Mouse (Mus musculus): ENCODE data around the gene Cenpj.

Cenpj gene

DNA sequence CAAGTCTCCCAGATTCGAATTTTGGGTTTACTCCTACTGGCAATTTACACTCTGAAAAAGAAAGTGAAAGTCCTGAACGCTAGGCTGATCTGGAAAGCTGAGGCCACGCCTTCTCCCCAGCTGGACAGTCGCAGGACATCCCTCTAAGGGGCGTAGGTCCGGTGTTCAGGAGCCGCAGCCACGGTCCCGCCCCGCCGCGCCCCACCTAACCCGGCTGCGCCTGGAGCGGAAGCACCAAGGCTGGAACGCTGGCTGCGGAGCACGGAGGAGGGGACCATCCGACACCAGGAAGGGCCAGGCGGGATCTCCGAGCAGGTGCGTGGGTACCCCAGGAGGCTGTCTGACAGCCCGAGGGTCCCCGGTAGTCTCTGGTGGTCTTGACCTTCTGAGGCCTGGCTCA is at the start of gene Cenpj, which contains the start of gene Parp4:
Gene Cenpj, minus strand, starts transcription at position 10 of the 400 bp plus-strand sequence.
Gene Parp4, plus strand, starts transcription at position 204 of the 400 bp plus-strand sequence.
- peak; percentile 92 for DNase-seq (ENCODE audit: low read depth, low spot score)

DNA sequence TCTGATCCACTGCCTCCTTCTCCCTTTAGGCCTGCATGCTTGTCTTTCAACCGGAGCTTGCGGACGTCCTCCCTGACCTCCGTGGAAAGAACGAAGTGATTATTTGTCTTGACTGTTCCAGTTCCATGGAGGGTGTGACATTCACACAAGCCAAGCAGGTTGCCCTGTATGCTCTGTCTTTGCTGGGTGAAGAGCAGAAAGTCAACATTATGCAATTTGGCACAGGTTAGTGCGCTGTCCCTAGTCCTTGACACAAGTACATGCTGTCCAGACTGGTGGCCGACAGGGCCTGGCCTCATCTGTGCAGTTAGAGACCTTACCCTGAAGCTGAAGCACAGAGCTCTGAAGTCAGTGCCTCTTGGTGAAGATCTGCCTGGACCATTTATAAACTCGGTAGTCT is 45.2 kb upstream of the Cenpj start:
- no peak for DNase-seq (ENCODE audit: low read depth, low spot score)

DNA sequence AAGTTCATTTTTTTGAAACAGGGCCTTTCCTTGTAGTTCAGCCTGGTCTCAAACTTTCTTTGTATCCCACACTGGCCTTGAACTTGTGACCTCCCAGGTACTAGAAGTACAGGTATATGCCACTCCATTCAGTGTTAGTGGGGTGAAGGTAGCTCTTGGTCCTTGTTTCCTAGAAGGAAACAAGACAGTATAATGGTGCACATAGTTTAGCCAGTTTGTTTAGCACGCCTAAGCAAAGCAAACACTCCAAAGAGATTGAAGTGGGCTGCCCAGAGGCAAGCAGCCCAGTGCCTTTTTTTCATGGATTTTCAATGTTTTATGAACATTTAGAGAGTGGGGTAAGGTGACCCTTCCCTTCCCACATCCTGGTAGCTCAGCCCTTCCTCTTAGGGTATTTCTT is 42.2 kb upstream of the Cenpj start:
- no peak for DNase-seq (ENCODE audit: low read depth, low spot score)

- DNase-seq (ENCODE audit: low read depth, low spot score), result peak; percentile 66
Observed at GRCm38 (mm10) chr14:56613212-56613611, 38.0 kb upstream of the Cenpj start.

DNA sequence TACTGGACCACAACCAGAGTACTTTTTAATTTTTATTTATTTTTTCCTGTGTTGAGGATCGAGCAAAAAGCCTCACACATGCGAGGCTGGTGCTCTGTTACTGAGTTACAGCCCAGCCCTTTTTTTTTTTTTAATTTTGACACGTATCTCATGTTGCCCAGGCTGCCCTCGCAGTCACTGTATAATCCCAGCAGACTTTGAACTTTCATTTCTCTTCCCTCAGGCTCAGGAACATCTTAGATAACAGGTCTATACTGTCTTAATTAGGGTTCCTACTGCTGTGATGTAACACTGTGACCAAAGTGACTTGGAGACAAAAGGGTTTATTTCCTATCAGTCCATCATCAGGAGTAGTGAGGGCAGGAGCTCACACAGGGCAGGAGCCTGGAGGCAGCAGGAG is 29.9 kb upstream of the Cenpj start:
- DNase-seq (ENCODE audit: low read depth, low spot score), result no peak

DNA sequence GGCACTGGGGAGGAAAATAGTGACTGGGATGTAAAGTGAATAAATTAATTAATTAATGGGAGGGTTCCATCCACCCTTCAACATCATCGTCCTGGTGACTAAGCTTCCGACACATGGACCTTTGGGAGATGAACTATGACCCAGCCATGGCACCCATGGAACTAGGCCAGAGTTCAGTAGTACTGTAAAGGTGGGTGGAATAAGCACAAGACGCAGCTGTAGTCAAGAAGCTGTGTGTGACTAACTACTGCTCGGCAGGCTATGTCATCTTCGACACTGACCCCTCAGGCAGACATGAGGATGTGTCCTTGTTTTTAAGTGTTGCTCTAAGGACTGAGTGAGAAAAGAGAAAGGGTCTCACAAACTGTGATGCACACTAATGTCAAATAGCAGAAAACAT is 29.2 kb upstream of the Cenpj start:
- DNase-seq (ENCODE audit: low read depth, low spot score), result no peak

- no peak for DNase-seq (ENCODE audit: low read depth, low spot score)
Observed at GRCm38 (mm10) chr14:56602069-56602468, 26.8 kb upstream of the Cenpj start.

DNA sequence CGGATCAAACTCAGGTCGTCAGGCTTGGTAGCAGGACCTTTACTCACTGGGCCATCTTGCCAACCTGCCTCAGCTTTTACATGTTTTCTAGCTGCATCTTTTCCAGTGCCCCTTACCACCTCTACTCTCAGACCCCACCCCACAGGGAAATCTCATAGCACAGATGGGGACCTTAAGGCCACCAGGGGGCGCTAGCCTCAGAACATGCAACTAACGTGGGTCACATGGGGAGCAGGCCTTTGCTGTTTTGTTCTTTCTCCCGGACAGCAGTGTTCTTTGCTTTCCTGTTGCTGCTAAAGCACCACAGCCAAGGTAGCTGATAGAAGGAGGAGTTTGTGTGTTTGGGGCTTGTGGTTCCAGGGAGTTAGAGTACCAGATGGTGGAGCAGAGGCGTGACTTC is 23.5 kb upstream of the Cenpj start:
- peak; percentile 66 for DNase-seq (ENCODE audit: low read depth, low spot score)

- DNase-seq (ENCODE audit: low read depth, low spot score), result no peak
Observed at GRCm38 (mm10) chr14:56594811-56595210, 19.6 kb upstream of the Cenpj start.

- DNase-seq (ENCODE audit: low read depth, low spot score), result no peak
Observed at GRCm38 (mm10) chr14:56592191-56592590, 17.0 kb upstream of the Cenpj start.

- no peak for DNase-seq (ENCODE audit: low read depth, low spot score)
Observed at GRCm38 (mm10) chr14:56582294-56582693, 7.1 kb upstream of the Cenpj start.

- DNase-seq (ENCODE audit: low read depth, low spot score), result peak; percentile 87
Observed at GRCm38 (mm10) chr14:56581117-56581516, 5.9 kb upstream of the Cenpj start.

DNA sequence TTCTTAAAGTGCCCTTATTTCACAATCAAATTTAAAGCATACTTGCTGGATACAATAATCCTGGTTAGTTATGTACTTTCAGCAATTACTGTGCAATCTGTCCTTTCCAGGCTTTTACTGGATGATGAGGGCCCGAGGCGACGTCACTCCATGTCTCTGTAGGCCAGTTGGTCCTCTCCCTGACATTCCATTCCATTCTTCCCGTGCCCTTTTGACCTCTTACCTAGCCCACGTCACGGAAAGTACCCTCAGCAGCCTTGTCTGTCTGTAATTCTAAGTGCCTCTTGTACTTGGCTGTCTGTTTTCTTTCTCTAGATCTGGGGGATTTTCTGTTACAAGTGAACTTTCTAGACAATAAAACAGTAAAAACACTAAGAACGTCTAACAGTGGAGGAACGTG is 3.8 kb upstream of the Cenpj start:
- no peak for DNase-seq (ENCODE audit: low read depth, low spot score)

DNA sequence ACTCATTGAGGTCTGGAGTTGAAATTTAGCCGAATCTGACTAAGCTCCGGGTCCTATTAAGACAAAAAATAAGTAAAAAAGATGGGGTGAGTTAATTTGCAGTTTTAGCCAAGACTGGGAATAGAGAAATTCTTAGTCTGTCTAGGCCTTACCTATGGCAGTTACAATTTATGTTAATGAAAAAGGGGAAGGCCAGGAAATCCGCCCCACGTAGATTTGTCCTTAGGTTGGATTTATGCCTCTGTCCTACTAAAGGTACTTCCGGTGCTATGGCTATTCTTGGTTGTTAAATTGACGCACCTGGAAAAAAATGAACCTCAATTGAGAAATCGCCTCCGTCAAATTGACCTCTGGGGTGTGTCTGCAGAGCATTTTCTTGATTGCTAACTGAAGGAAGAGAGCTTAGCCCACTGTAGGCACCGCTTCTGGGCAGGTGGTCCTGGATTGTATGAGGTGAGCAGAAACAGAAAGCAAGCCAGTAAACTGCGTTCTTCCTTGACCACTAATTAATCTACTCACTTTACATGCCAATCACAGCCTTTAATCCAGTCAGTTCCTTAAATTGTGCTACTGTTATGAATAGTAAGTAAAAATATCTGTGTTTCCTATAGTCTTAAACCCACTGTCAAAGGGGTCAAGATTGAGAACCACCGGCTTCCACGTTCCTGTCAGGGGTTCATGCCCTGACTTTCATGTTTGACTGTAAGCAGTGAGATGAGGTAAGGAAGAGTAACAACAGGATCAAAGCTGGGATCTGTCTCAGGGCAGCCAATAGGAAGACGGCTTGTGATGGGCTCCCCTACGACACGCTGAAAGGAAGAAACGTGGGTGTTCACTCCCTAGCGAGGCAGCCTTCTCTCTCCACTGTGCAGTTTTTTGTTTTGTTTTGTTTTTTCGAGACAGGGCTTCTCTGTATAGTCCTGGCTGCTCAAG is 1.0 kb upstream of the Cenpj start:
- DNase-seq (ENCODE audit: low read depth, low spot score), result peak; percentile 61

GRCm38 (mm10) chr14:56572546-56572945 is 2.7 kb downstream of the Cenpj start:
- no peak for DNase-seq (ENCODE audit: low read depth, low spot score)

DNA sequence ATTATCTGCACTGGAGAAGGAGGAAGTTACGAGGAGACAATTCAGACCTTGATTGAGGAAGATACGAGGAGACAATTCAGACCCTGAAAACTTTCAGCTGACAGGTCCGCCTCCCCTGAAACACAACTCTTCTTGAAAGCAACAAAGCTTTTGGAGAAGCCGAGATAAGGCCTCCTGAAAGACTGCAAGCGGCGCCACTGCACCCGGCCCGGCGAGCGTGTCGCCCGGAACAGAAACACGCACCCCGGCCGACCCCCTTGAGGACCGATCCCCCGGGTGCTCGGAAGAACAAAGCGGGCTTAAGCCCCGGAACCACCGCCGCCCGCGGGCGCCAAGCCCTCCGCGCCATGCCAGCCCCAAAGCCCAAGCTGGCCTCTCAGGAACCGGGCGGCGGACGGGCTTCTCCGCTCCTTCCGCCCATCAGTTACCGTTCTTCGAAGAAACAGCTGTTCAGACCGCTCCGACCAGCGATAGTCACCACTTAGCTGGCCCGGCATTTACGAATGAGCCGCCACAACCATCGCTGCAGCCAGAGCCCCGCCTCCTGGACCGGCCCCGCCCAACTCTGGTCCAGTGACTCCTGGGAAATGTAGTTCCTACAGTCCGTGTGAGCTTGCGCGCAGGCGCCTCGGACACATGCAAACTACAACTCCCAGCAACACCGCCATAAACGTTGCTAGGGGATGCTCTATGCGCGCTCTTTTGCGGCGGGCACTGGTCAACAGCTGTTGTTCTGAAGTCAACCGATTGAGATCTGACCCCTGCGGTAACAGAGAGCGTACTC is 3.7 kb downstream of the Cenpj start:
- peak; percentile 98 for DNase-seq (ENCODE audit: low read depth, low spot score)

DNA sequence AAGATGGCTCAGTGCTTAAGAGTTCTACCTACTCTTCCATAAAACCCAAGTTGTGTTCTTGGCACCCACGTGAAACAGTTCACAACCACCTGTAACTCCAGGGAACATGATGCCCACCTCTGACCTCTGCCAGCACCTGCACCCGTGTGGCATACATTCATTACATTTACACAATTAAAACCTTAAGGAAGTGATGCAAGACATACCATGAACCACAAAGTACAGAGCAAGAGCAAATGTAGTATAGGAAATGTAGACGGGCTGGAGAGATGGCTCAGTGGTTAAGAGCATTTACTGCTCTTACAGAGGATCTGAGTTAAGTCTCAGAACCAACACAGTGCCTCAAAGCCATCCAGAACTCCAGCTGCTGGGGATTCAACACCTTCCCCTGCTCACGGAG is 6.2 kb downstream of the Cenpj start:
- no peak for DNase-seq (ENCODE audit: low read depth, low spot score)

DNA sequence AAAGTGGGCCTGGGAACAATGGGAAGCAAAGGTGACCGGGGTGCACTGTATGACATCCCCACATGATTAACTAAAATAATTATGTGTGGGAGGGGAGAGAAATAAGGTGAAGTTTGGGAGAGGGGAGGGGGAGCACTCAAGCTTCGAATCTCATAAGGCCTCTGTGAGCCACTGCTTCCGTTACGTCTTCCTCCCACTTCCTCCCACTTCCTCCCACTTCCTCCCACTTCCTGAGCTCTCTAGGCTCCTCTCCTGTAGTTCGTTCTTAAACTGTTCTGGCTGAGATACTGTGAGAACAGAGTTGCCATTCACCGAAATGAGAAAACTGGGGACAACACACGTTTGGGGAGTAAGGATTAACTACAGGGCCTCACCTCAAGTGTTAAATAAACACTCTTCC is 7.7 kb downstream of the Cenpj start:
- no peak for DNase-seq (ENCODE audit: low read depth, low spot score)

DNA sequence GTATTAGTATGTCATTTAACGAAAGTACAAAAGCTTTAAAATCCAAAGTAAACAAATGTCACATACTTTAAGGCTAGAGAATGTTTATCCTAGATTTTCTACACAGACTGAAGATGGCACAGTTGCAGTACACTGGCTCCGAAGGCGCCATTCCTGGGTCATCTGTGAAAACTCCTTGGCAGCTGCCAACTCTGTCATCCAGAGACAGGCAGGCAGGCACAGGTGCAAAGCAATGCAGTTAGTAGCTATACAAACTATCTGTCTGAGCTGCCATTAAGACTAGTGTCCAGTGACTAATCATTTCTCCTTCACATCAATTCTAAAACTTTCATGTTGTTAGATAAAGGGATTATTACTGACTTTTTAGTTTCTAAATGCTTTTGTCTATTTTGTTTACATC is 16.1 kb downstream of the Cenpj start:
- DNase-seq (ENCODE audit: low read depth, low spot score), result no peak

DNA sequence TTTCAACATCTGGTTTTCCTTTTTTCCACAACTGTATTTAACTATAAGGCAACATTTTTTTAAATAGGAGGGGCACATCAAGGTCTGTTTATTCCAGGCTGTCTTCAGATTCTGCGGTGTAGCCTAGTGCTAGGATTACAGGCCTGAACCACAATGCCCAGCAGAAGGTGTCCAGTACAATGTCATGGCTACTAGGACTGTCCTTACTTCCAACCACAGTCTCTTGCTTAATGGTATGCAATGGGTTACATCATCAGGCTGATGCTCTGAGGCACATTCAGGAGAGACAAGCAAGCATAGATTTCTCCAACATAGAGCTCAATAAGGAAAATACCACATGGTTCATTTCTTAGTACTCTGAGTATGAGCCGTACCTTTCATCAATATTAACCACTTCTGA is 20.5 kb downstream of the Cenpj start:
- no peak for DNase-seq (ENCODE audit: low read depth, low spot score)

- DNase-seq (ENCODE audit: low read depth, low spot score), result peak; percentile 72
Observed at GRCm38 (mm10) chr14:56553331-56553730, 21.9 kb downstream of the Cenpj start.

DNA sequence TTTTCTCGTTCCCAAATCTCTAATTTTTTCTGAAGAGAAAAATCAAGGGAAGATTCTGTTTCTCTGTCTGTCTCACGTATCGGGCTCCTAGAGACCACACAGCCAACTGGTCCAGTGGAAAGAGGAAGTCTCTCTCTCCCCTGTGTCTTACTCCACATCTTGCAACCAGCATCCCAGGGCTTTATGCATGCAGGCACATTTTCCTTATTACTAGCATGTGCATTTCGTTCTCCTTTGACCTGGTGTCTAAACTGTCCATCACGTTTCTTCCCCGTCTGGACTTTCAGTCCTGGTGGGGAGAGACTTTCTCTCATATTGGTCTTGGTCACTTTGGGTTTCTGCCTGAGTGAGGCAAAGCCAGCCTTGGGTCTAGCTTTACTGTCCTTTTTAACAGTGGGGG is 22.3 kb downstream of the Cenpj start:
- peak; percentile 66 for DNase-seq (ENCODE audit: low read depth, low spot score)

DNA sequence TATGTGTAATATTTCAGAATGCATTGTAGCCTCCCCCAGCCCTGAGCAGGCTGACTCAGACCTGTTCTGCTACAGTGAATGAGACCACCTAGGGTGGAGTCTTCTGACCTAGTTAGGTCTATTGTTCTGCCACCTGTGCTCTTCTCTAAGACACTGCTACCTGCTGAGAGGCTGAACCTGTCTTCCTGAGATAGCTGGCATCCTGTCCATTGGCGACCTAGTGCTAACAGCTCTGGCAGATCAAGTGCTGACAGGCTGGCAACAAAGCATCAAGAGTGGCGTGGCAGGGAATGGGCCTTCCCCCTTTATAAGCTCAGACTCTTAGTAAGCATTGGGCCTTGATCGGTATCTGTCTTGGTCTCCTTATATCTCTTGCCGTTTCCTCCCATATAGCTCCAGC is 24.3 kb downstream of the Cenpj start:
- no peak for DNase-seq (ENCODE audit: low read depth, low spot score)
